Comparison of ENCODE assay signal across 8 mouse cellular contexts in the genomic region with DNA sequence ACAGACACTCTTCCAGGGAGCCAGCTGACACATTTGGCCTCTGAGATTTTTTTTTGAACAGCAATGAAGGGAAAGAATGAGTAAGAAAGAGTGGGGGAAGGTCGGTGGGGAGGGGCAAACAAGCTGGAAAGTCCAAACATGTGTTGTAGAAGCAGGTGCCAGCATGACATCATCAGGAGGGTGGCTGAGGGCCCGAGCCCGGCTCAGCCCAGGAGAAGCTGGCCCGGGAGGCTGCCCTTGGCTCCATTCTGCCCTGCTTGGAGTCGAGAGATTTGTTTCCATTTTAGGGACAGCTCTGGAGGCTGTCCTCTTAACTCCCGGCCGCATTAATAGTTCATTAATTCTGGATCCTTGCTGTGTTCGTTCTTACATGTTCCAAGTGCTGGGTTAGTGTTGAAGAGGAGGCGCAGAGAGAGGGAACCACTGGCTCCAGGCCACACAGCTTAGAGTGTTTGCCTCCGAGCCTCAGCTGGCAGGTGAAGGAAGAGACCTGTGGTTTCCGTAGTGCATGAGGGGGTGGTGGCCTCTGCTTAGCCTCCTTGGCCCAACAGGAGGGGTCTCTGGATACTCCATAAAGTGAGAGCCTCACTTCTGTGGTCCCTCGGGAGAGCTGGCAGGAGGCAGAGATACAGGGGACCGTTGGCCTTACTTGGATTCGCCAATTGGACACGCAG.
DNase-seq lines count a peak whose midpoint lies in the region; ATAC-seq and TF ChIP-seq lines count a peak whose summit lies in the region.

No protein-coding gene starts in this region.

- H3K4me2 ChIP-seq in embryonic facial prominence, embryonic 15.5 days (replicated peaks) = no peak overlapping the region
- H3K4me2 ChIP-seq in heart, postnatal 0 days (ENCODE audit: low read depth, low read length) = peak overlapping the region; percentile 6; the same call in 1 of the 2 replicates
- H3K4me2 ChIP-seq in limb, embryonic 12.5 days = no peak overlapping the region

- no peak for TF ChIP-seq CTCF in heart, postnatal 0 days (IDR thresholded peaks at IDR 0.05; ENCODE audit: low read depth)

- DNase-seq in heart, postnatal 0 days (ENCODE audit: low spot score) = peak; percentile 70
- DNase-seq in thymus, postnatal 14 days = peak; percentile 77
- DNase-seq in spleen, postnatal 14 days (ENCODE audit: low spot score in 2 of 2) = no peak

- peaks cover 100% of the 10 kb centered on the region for H3K4me1 ChIP-seq in megakaryocyte, embryonic 14.5 days
- peaks cover 99% of the 10 kb centered on the region for H3K4me1 ChIP-seq in embryonic facial prominence, embryonic 15.5 days
- H3K4me1 ChIP-seq in heart, postnatal 0 days (ENCODE audit: control insufficient read depth, insufficient read depth) = peaks cover 60% of the 10 kb centered on the region
- peaks cover 83% of the 10 kb centered on the region for H3K4me1 ChIP-seq in limb, embryonic 12.5 days (replicated peaks)

- peaks cover 52% of the 10 kb centered on the region for H3K36me3 ChIP-seq in megakaryocyte, embryonic 14.5 days (replicated peaks; ENCODE audit: low read length)
- H3K36me3 ChIP-seq in embryonic facial prominence, embryonic 15.5 days = 0 out of 2 replicates have a peak, but pooled peaks cover 3% of the 10 kb centered on the region
- H3K36me3 ChIP-seq in heart, postnatal 0 days (replicated peaks; ENCODE audit: control insufficient read depth, insufficient read depth, low read length) = no peaks in the 10 kb centered on the region
- H3K36me3 ChIP-seq in limb, embryonic 12.5 days = peaks cover 5% of the 10 kb centered on the region; the same call in 1 of the 2 replicates

- ATAC-seq in megakaryocyte, adult 5-6 weeks (ENCODE audit: poor library complexity, severe bottlenecking) = no peak
- ATAC-seq in activated CD4-positive, CD25-positive, alpha-beta regulatory T cell, adult 4 months = peak; percentile 26
- ATAC-seq in embryonic facial prominence, embryonic 15.5 days (ENCODE audit: insufficient number of reproducible peaks, low FRiP score, low TSS enrichment, low read depth) = no peak
- peak; percentile 21; the same call in 1 of the 2 replicates for ATAC-seq in heart, postnatal 0 days (ENCODE audit: insufficient read depth, low read depth)
- ATAC-seq in limb, embryonic 12.5 days (ENCODE audit: insufficient number of reproducible peaks, insufficient read depth, low FRiP score, low TSS enrichment, low read depth) = no peak

- no peak overlapping the region; the same call in 1 of the 2 replicates for H3K9ac ChIP-seq in embryonic facial prominence, embryonic 15.5 days
- no peak overlapping the region for H3K9ac ChIP-seq in heart, postnatal 0 days (replicated peaks; ENCODE audit: low read depth, low read length)
- H3K9ac ChIP-seq in limb, embryonic 12.5 days (replicated peaks) = no peak overlapping the region

- peak overlapping the region; percentile 33 for H3K4me3 ChIP-seq in megakaryocyte, embryonic 14.5 days (replicated peaks)
- H3K4me3 ChIP-seq in embryonic facial prominence, embryonic 15.5 days (replicated peaks) = no peak overlapping the region
- no peak overlapping the region for H3K4me3 ChIP-seq in heart, postnatal 0 days (ENCODE audit: low read depth, low read length)
- H3K4me3 ChIP-seq in limb, embryonic 12.5 days (replicated peaks) = no peak overlapping the region

- H3K27ac ChIP-seq in embryonic facial prominence, embryonic 15.5 days (replicated peaks) = peak overlapping the region; percentile 77
- peak overlapping the region; percentile 83 for H3K27ac ChIP-seq in heart, postnatal 0 days (ENCODE audit: low read depth)
- H3K27ac ChIP-seq in limb, embryonic 12.5 days = peak overlapping the region; percentile 83

- TF ChIP-seq EP300 in heart, postnatal 0 days (IDR thresholded peaks at IDR 0.05; ENCODE audit: low read depth) = no peak

- 47% methylated on average over 15 of the region's 15 CpGs for WGBS in embryonic facial prominence, embryonic 15.5 days
- WGBS in heart, postnatal 0 days = 35% methylated on average over 15 of the region's 15 CpGs
- WGBS in limb, embryonic 12.5 days = 69% methylated on average over 15 of the region's 15 CpGs

- H3K9me3 ChIP-seq in megakaryocyte, embryonic 14.5 days = no peaks in the 10 kb centered on the region
- no peaks in the 10 kb centered on the region for H3K9me3 ChIP-seq in embryonic facial prominence, embryonic 15.5 days (replicated peaks)
- H3K9me3 ChIP-seq in heart, postnatal 0 days (replicated peaks; ENCODE audit: control insufficient read depth, low read length) = no peaks in the 10 kb centered on the region
- no peaks in the 10 kb centered on the region for H3K9me3 ChIP-seq in limb, embryonic 12.5 days

- H3K27me3 ChIP-seq in megakaryocyte, embryonic 14.5 days (replicated peaks) = no peaks in the 10 kb centered on the region
- H3K27me3 ChIP-seq in embryonic facial prominence, embryonic 15.5 days = no peaks in the 10 kb centered on the region
- no peaks in the 10 kb centered on the region for H3K27me3 ChIP-seq in heart, postnatal 0 days (ENCODE audit: control insufficient read depth, insufficient read depth, low read length)
- H3K27me3 ChIP-seq in limb, embryonic 12.5 days = no peaks in the 10 kb centered on the region

Comparison
In these comparisons a context has a peak if more than half of its experiments do, and no peak if none do; other contexts are left out.
1. ATAC-seq: peak in activated CD4-positive, CD25-positive, alpha-beta regulatory T cell, adult 4 months (single experiment) and heart, postnatal 0 days (single experiment); none in megakaryocyte, adult 5-6 weeks (single experiment), embryonic facial prominence, embryonic 15.5 days (single experiment) and limb, embryonic 12.5 days (single experiment).
2. DNase-seq: peak in heart, postnatal 0 days (single experiment) and thymus, postnatal 14 days (single experiment); none in spleen, postnatal 14 days (0 of 2).
3. Peak in every context shown above with its lines, with median percentiles within 50 percentile points of each other: H3K27ac ChIP-seq.